Mouse (Mus musculus): ENCODE data around the gene Gm10719.
"Not testable (repeated sequence)": the region's sequence is repeated elsewhere in the genome, so short reads cannot be mapped to it uniquely, and the experiment has no call there.

Gm10719 gene

GRCm38 (mm10) chr9:3024912-3025467 lies 7.8 kb downstream of the Gm10719 start, which contains the start of gene Gm10717:
Gm10717 (plus strand) TSS chr9:3025417.
- POLR2A ChIA-PET, CTCF ChIA-PET: not testable (repeated sequence)

DNA sequence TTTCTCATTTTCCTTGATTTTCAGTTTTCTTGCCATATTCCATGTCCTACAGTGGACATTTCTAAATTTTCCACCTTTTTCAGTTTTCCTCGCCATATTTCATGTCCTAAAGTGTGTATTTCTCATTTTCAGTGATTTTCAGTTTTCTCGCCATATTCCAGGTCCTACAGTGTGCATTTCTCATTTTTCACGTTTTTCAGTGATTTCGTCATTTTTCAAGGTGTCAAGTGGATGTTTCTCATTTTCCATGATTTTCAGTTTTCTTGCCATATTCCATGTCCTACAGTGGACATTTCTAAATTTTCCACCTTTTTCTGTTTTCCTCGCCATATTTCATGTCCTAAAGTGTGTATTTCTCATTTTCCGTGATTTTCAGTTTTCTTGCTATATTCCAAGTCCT lies 8.4 kb downstream of the Gm10719 start:
- CTCF ChIA-PET = not testable (repeated sequence)

DNA sequence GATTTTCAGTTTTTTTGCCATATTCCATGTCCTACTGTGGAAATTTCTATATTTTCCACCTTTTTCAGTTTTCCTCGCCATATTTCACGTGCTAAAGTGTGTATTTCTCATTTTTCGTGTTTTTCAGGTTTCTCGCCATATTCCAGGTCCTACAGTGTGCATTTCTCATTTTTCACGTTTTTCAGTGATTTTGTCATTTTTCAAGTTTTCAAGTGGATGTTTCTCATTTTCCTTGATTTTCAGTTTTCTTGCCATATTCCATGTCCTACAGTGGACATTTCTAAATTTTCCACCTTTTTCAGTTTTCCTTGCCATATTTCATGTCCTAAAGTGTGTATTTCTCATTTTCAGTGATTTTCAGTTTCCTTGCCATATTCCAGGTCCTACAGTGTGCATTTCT lies 8.9 kb downstream of the Gm10719 start:
- POLR2A ChIA-PET, CTCF ChIA-PET: not testable (repeated sequence)

More for the DNA sequence above, 8.4 kb downstream of the Gm10719 start:
- POLR2A ChIA-PET = not testable (repeated sequence)

- POLR2A ChIA-PET, CTCF ChIA-PET: not testable (repeated sequence)
Observed at GRCm38 (mm10) chr9:3026741-3027140, 9.5 kb downstream of the Gm10719 start.

DNA sequence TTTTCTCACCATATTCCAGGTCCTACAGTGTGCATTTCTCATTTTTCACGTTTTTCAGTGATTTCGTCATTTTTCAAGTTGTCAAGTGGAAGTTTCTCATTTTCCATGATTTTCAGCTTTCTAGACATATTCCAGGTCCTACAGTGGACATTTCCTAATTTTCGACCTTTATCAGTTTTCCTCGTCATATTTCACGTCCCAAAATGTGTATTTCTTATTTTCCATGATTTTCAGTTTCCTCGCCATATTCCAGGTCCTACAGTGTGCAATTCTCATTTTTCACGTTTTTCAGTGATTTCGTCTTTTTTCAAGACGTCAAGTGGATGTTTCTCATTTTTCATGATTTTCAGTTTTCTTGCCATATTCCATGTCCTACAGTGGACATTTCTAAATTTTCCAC lies 10.0 kb downstream of the Gm10719 start:
- CTCF ChIA-PET, POLR2A ChIA-PET: not testable (repeated sequence)

- CTCF ChIA-PET, POLR2A ChIA-PET: not testable (repeated sequence)
Observed at GRCm38 (mm10) chr9:3029276-3030000, 12.2 kb downstream of the Gm10719 start.

DNA sequence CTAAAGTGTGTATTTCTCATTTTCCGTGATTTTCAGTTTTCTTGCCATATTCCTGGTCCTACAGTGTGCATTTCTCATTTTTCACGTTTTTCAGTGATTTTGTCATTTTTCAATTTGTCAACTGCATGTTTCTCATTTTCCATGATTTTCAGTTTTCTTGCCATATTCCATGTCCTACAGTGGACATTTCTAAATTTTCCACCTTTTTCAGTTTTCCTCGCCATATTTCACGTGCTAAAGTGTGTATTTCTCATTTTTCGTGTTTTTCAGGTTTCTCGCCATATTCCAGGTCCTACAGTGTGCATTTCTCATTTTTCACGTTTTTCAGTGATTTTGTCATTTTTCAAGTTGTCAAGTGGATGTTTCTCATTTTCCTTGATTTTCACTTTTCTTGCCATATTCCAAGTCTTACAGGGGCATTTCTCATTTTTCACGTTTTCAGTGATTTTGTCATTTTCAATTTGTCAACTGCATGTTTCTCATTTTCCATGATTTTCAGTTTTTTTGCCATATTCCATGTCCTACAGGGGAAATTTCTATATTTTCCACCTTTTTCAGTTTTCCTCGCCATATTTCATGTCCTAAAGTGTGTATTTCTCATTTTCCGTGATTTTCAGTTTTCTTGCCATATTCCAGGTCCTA lies 13.6 kb downstream of the Gm10719 start:
- POLR2A ChIA-PET = not testable (repeated sequence)

GRCm38 (mm10) chr9:3034299-3034698 lies 17.1 kb downstream of the Gm10719 start, which contains the start of gene Gm17535:
Gm17535 (plus strand) TSS chr9:3034599.
- POLR2A ChIA-PET, CTCF ChIA-PET: not testable (repeated sequence)

More for the DNA sequence above, 13.6 kb downstream of the Gm10719 start:
- CTCF ChIA-PET = not testable (repeated sequence)

DNA sequence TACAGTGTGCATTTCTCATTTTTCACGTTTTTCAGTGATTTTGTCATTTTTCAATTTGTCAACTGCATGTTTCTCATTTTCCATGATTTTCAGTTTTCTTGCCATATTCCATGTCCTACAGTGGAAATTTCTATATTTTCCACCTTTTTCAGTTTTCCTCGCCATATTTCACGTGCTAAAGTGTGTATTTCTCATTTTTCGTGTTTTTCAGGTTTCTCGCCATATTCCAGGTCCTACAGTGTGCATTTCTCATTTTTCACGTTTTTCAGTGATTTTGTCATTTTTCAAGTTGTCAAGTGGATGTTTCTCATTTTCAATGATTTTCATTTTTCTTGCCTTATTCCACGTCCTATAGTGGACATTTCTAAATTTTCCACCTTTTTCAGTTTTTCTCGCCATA lies 19.4 kb downstream of the Gm10719 start, which contains the start of gene Gm10715:
Gene Gm10715 (plus strand): TSS at position 301 of the 400 bp plus-strand sequence.
- CTCF ChIA-PET, POLR2A ChIA-PET: not testable (repeated sequence)

GRCm38 (mm10) chr9:3038161-3038560 lies 21.0 kb downstream of the Gm10719 start:
- CTCF ChIA-PET, POLR2A ChIA-PET: not testable (repeated sequence)

Data from embryonic stem cell, embryonic (primary cell).